Mouse (Mus musculus): ENCODE data around the gene Gm9767. TPM values are rescaled to one million over a fixed set of nuclear protein-coding genes. Genes with fewer than 3 reads are reported as not detected.
A peak's percentile ranks its signal among the peaks of the same experiment; 100 is the strongest.

The Gm9767 gene
- total RNA-seq (2017), result not detected in 2 replicates

DNA sequence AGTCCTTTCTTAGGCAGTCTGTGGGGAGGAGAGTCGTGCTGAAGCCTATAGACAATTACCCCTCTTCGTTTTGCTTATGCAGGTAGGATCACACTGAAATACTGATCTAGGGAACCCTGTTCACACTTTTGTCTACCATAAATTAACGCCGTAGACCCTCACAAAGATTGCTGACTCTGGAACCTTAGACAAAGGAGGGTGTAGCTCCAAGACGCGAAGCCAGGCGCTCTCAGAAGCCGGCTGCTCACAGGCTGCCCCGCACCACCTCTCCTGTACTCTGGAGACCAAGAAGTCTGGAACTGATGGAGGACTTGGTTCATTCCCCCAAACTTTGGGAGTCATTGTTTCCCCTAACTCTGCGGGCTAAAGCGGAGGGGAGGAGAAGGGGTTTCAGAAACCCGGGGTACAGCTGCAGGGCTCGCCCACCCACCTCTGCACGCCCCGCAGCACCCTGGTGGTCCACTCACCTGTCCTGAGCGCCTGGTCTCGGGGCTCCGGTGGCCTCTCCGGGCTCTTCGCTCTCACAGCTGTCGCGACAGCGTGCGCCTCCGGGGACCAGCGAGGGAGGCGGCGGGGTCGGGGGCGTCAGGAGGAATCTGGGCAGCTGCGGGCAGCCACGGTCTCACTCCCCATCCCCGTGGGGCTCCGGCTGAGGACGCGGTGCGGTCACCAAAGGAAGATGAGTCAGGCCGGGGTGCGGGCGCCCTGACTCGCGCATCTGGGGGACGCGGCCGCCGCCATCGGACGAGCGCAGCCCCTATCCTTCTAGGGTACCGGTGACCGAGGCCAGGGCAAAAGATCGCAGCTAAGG lies at the start of gene Gm9767:
TSS of gene Gm9767 (plus strand) at position 585 of the 811 bp plus-strand sequence.
- no peak for ATAC-seq (replicated peaks; ENCODE audit: low read depth, poor library complexity, severe bottlenecking)

GRCm38 (mm10) chr10:26034931-26035330 lies 43.1 kb upstream of the Gm9767 start:
- ATAC-seq (replicated peaks; ENCODE audit: low read depth, poor library complexity, severe bottlenecking), result no peak

DNA sequence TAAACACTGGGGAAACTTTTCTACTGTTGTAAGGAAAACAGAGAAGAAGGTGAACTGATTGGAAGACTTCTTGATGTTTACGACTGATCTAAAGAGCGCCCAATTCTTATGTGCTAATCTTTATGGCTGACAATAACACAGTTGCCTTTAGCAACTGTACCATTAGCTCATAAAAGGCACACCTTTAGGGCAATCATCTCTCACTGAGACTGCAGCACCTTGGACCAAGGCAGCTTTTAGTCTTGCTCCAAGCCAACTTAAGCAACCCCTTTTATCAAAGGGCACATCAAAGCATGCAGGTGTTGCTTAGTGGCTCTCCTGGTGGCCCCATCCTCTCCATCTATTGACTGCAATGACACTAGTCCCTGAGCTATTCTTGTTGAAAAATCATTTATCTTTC lies 26.9 kb upstream of the Gm9767 start:
- ATAC-seq (replicated peaks; ENCODE audit: low read depth, poor library complexity, severe bottlenecking), result no peak

- no peak for ATAC-seq (replicated peaks; ENCODE audit: low read depth, poor library complexity, severe bottlenecking)
These were observed 18.3 kb upstream of the Gm9767 start for GRCm38 (mm10) chr10:26059662-26060307.

DNA sequence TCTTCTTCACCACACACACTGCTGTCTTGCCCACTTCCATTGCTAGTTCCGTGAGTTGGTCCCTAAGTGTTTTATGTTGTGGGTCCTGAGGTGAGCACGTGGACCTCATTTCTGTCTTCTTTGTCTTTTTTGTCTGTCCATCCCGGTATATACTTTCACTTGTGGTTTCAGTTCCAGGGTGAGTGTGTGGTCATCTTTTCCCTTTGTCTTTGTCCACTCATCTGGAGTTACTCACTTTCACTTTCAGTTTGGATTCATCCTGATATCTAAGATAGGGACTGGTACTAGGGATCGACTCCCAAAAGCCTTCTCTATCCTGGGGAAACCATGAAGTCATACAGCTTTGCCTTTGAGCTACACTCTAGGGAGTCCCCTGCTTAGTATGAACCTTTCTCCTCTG lies 15.0 kb upstream of the Gm9767 start:
- ATAC-seq (replicated peaks; ENCODE audit: low read depth, poor library complexity, severe bottlenecking), result no peak

DNA sequence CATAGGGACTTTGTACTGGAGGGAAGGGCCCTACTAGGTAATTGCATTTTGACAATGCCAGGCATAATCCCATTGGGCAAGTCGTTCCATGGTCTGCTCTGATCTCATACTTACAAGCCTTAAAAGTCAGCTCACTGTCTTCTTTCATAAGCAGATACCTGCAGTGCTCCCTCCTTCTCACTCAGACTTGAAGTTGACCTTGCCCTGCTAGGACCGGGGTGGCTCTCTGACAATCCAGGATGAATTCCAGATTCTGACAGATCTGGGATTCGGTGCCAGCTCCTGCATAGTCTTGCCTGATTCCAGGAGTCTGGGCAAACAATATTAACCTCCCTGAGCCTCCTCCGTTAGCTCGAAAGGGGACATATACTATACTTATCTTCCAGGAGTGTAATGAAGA lies 6.1 kb upstream of the Gm9767 start:
- ATAC-seq (replicated peaks; ENCODE audit: low read depth, poor library complexity, severe bottlenecking), result no peak

DNA sequence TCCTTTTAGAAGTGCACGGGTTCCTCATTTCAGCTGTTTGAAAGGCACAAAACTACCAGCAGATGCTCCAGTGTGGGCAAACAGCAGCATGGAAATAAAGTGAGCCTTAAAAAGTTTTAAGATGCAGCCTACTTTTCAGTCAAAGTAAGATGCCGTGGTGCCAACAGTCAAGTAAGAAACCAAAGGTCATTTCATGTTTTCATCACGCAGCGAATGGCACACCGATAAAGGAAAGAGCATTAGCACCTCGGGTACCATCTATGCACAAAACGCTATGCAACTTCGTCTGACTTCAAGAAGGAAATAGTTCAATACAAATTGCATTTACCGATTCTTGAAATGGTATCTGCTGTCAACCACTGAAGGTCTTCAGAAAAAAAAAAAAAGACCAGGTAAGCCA lies 1.1 kb upstream of the Gm9767 start:
- ATAC-seq (replicated peaks; ENCODE audit: low read depth, poor library complexity, severe bottlenecking), result no peak

DNA sequence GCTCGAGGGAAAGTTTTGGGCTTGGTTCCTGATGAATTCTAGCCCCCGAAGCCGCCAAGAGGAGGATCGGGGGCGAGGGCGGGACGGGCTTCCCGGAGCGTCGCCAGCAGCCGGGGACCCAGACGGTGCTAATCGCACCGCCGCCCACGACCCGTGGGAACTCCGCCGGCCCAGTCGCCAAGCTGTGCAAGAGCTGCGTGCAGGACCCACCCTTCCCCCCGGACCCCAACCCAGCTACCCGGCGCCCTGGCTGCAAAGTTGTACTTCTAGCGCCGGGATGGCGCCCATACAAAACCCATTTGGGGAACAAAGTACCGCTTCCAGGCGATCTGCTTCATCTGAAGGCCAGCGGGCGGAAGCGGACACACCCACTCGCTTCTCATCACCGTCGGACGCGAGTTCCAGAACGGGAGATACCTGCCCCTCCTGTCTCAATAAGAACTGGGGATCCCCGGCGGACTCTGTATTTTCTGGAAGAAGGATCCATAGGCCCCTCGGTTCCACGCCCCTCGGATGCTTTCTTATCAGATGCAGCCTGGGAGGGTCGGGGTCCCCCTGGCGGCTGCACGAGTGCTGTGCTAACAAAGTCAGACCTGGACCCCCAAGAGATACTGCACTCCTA lies 577 bp downstream of the Gm9767 start, which contains the start of gene Tmem200a:
TSS of gene Tmem200a (minus strand) at position 532 of the 622 bp plus-strand sequence.
- peak; percentile 50 for ATAC-seq (replicated peaks; ENCODE audit: low read depth, poor library complexity, severe bottlenecking)

- ATAC-seq (replicated peaks; ENCODE audit: low read depth, poor library complexity, severe bottlenecking), result no peak
These were observed 1.6 kb downstream of the Gm9767 start for GRCm38 (mm10) chr10:26079678-26080077.

DNA sequence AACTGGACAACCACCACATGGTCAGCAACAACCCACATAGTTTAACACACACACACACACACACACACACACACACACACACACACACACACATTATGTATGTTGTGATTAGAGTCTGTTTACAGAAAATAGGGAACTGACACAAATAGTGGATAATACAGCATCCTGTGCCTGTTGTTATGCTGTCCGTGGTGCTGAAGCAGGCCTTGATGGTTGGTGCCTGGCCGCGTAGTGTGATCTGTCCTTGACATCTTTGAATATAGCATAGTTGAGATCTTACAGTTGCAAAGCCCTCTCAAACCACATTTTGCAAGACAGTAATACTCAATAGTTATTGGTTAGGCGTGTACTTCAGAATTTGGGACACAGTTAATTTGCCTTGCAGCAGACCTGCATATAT lies 4.0 kb downstream of the Gm9767 start:
- ATAC-seq (replicated peaks; ENCODE audit: low read depth, poor library complexity, severe bottlenecking), result no peak

GRCm38 (mm10) chr10:26103330-26103982 lies 25.4 kb downstream of the Gm9767 start:
- ATAC-seq (replicated peaks; ENCODE audit: low read depth, poor library complexity, severe bottlenecking), result no peak

DNA sequence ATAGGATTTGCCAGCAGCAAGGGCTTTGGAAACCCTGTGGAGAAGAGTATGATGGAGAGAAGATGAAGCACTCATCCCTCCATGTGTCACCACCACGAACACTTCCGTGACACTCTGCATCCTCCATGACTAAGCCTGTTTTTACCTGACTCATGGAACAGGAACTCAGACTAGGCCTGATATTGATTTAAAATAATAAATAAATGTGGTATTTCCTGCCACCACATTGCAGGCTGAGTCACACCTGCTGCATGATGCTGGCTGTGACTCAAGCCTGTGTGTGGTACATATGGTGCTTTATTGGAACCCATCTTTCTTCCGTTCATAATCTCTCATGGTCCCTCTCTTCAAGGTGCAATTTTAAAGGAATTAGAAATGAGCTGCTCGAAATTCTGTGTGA lies 36.4 kb downstream of the Gm9767 start:
- no peak for ATAC-seq (replicated peaks; ENCODE audit: low read depth, poor library complexity, severe bottlenecking)

DNA sequence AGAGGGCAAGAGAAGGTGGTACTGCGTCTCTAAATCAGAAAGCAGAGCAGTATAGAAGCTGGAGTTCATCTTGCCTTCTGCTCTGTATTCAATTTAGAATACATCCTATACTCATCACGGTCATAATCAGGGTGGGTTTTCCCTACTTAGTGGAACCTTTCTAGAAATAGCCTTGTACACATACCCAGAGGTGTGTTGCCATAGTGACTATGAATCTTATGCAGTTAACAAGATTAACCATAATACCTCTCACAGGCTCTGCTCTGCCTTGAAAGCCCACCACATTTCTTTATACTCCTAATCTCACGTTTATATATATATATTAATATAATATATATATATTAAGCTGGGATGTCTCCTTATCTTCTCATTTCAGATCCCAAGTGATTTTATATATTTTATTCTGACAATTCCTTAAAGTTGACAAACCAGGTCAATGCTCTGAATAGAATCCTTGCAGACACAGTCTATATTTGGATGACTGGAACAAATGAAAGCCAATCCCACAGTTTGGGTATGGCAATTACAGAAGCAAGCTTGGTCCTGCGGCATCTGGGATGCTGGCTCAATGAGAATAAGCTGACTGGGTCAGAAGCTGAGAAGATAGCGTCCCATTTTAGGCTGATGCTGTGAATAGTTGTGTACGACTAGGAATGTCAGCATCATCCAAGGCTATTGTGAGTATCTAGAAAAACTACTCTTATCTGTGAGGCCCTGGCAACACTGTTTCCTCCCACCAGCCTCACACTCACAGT lies 41.2 kb downstream of the Gm9767 start:
- ATAC-seq (replicated peaks; ENCODE audit: low read depth, poor library complexity, severe bottlenecking), result no peak

GRCm38 (mm10) chr10:26119822-26120183 lies 41.7 kb downstream of the Gm9767 start:
- ATAC-seq (replicated peaks; ENCODE audit: low read depth, poor library complexity, severe bottlenecking), result no peak

Other genes starting within 250 kb of the Gm9767 start
- not detected in 2 replicates for gene Tmem200a, start 797 bp downstream of the Gm9767 start, total RNA-seq (2017)
- gene Samd3, start 151.5 kb downstream of the Gm9767 start, total RNA-seq (2017), result not detected in 2 replicates